Mouse (Mus musculus): Measurements from ENCODE around the gene Glt28d2. TPM values are rescaled to one million over a fixed set of nuclear protein-coding genes. Genes with fewer than 3 reads are reported as not detected.

Gene Glt28d2
- polyA plus RNA-seq, 1 experiment from 2014 or later = 1.6 TPM

- DNase-seq (ENCODE audit: low spot score) = no peak
Observed at GRCm38 (mm10) chr3:85827815-85828214, 59.5 kb downstream of the Glt28d2 start.

DNA sequence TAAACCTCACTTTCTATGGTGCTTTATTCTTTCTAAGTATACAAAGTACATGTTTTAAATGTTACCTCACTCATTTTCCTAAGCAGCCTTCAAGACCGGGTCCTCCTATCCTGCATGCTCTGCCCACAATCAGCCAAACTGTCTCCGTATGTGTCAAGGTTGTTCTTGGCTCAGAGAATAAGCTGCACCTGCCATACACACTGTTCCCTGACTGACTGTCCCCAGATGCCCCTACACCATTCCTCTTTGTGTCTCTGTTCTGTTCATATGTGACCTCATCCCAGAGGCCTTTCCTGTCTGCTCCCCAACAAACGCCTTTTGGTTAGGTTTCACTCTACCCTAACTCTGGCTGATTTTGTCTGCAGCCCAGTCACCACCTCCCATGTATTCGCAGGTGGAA, 60.0 kb downstream of the Glt28d2 start:
- DNase-seq (ENCODE audit: low spot score) = no peak

DNA sequence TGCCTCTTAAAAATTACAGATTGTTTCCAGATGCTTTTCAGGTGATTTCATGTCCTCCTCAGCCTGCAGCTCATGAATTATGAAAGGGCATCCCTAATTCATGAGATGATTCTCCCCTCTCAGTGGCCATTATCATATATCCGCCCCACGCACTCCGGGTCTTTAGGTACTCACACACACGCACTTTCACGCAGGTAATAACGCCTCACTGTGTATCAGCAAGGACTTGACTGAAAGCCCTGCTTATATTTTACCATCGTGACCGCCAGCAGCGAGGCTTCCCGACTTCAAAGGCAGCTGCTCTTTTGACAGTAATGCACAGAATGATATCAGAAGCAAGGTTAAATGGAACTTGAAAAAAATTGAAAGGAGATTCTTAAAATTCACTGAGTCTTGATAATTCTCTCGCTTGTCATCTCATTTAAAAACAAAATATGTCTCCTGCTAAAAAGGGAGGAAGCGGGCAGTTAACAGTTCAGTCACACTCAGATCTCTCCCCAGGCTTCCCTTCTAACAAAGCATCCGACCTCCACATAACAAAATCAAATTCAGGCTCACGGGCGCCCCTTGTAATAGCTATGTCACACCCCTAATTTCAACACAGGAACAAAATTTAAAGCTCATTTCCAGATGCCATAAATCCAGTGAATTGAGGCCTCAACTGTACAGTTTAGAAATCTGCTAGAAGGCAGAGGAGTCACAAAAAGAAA, 66.3 kb downstream of the Glt28d2 start:
- no peak for DNase-seq (ENCODE audit: low spot score)

Other genes starting within 250 kb of the Glt28d2 start
- 2.3 and 2.8 TPM in 2 replicates for gene Fam160a1, start 70.2 kb downstream of the Glt28d2 start, polyA plus RNA-seq (2015; fragmentation: Nextera tagmentation; extraction: Ambion mirVana)
- gene Gm37240, start within 50 bp of the Glt28d2 start, polyA plus RNA-seq (2015; fragmentation: Nextera tagmentation; extraction: Ambion mirVana) = 3.4 and 5.2 TPM in 2 replicates
- gene Sh3d19, start 83.6 kb upstream of the Glt28d2 start, polyA plus RNA-seq (2015; fragmentation: Nextera tagmentation; extraction: Ambion mirVana) = 2.5 and 3.5 TPM in 2 replicates
- not detected in 2 replicates for gene Prss48, start 115.0 kb upstream of the Glt28d2 start, polyA plus RNA-seq (2015; fragmentation: Nextera tagmentation; extraction: Ambion mirVana)

Measured in thymus, postnatal 0 days (tissue).